Mouse (Mus musculus) ES-Bruce4 (cell line): ENCODE data around the gene Gata5. TPM values are rescaled to one million over a fixed set of nuclear protein-coding genes. Genes with fewer than 3 reads are reported as not detected.

Experiments
- H3K27ac ChIP-seq: 2 replicates; pipeline ENCODE4 v1.5.1; 2012; ENCODE audit warnings: low read length, inconsistent platforms; ENCODE audit not compliant: insufficient read depth
- H3K27me3 ChIP-seq: 2 replicates; pipeline ENCODE4 v1.6.1; 2012; ENCODE audit warnings: mild to moderate bottlenecking, low read length, inconsistent platforms; ENCODE audit not compliant: control insufficient read depth, poor library complexity, insufficient read depth, severe bottlenecking
- H3K36me3 ChIP-seq: 2 replicates; pipeline ENCODE4 v1.6.1; 2012; ENCODE audit warnings: inconsistent platforms, mild to moderate bottlenecking, low read length, moderate library complexity; ENCODE audit not compliant: control insufficient read depth, poor library complexity, insufficient read depth, severe bottlenecking
- H3K4me1 ChIP-seq: one replicate; pipeline ENCODE4 v1.8.1; 2011; ENCODE audit warnings: low read length; ENCODE audit not compliant: control insufficient read depth, insufficient read depth
- H3K4me3 ChIP-seq: 2 replicates; pipeline ENCODE4 v1.5.1; 2011; ENCODE audit warnings: low read depth, mild to moderate bottlenecking, low read length
- H3K9ac ChIP-seq: 2 replicates; pipeline ENCODE4 v1.6.1; 2012; ENCODE audit warnings: low read depth, mild to moderate bottlenecking, inconsistent platforms; ENCODE audit not compliant: poor library complexity, severe bottlenecking
- H3K9me3 ChIP-seq: replicated peaks from 2 replicates; pipeline ENCODE4 v1.6.1; 2012; ENCODE audit warnings: mild to moderate bottlenecking, low read length, inconsistent platforms; ENCODE audit not compliant: control insufficient read depth, poor library complexity, insufficient read depth, severe bottlenecking
- CTCF ChIP-seq: IDR thresholded peaks from one replicate; pipeline ENCODE4 v1.8.1; 2011; ENCODE audit warnings: low read depth, low read length
- EP300 ChIP-seq: IDR thresholded peaks from 2 replicates; pipeline ENCODE4 v1.6.1; 2011; ENCODE audit warnings: low read depth, low read length; ENCODE audit not compliant: insufficient read depth
- POLR2A ChIP-seq: IDR thresholded peaks from one replicate; pipeline ENCODE4 v1.8.1; 2011; ENCODE audit warnings: low read length; ENCODE audit not compliant: insufficient read depth
- polyA plus RNA-seq: library from polyadenylated mRNA; stranded (reverse); fragments of >200 nt; gene quantifications from 2 replicates; pipeline ENCODE4 v1.2.4, GENCODE M21; 2011; ENCODE audit warnings: low read depth; ENCODE audit not compliant: missing spikeins, insufficient read depth, insufficient read length

The Gata5 gene
- polyA plus RNA-seq, 1 experiment = not detected

DNA sequence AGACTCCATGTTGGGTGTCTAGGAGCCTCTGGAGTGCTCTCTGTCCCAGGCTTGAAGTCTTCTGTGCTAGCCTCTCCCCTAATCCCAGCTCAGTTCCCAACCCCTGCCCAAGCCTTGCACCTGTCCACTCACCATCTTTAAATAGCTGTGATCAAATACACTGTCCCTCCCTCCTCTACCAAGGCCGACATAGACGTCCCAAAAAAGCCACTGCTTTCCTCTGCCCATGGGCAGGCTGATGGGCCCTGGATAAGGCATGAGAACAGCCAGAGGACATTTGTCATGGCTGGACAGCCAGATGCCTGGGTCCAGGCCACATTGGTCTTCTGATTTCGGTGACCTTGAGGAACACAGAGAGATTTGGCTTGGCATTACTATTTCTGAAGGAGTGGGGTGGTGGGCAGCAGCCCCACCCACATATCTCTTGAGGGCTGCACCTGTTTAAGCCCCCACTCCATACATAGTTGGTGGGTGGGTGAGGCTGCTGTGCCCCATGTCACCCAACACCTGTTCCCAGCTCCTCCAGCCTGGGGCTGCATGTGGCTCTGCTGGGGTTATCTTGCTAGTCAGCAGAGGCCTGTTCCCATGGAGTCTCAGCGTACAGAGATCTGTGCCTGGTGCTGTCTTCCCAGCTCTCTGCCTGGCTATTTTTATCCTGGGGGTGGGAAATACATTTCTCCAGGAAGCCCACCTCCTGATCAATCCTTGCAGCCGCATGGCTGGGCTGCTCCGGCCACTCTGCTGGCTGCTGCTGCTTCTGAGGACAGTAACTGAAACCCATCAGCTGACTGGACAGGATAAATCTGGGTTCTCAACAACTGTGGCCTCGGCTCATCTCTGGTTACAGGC, 28.3 kb upstream of the Gata5 start:
- Histone ChIP-seq H3K27me3 (no peaks in the 10 kb centered on the region), H3K9ac (no peak overlapping the region), H3K4me3 (no peak overlapping the region), H3K9me3 (no peaks in the 10 kb centered on the region), H3K4me1 (no peaks in the 10 kb centered on the region), H3K36me3 (no peaks in the 10 kb centered on the region), H3K27ac (no peak overlapping the region)
- no peak for TF ChIP-seq POLR2A

DNA sequence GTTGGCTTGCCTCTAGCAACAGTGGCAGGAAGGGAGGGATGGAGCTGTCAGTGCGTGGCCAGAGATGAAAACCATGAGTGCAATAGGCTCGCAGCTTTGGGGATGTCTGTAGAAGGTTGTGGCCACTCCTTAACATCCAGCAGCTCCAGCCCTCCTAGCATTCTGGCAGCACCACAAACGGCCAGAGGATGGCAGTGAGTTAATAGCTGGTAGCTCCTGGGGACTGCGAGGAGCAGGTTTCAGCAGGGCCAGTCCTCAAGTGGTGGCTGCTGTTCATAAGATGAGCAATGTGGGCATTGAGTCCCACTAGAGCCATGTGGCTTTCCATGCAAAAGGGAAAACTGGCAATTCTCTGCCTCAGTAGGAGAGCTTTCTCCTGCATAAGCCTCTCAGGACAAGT, 24.6 kb upstream of the Gata5 start:
- no peak overlapping the region for H3K27ac ChIP-seq
- no peak overlapping the region for H3K4me3 ChIP-seq
- H3K9me3 ChIP-seq = no peaks in the 10 kb centered on the region
- no peaks in the 10 kb centered on the region for H3K4me1 ChIP-seq
- H3K27me3 ChIP-seq = no peaks in the 10 kb centered on the region
- H3K36me3 ChIP-seq = no peaks in the 10 kb centered on the region
- no peak overlapping the region for H3K9ac ChIP-seq
- TF ChIP-seq CTCF (no peak), POLR2A (no peak), EP300 (no peak)

DNA sequence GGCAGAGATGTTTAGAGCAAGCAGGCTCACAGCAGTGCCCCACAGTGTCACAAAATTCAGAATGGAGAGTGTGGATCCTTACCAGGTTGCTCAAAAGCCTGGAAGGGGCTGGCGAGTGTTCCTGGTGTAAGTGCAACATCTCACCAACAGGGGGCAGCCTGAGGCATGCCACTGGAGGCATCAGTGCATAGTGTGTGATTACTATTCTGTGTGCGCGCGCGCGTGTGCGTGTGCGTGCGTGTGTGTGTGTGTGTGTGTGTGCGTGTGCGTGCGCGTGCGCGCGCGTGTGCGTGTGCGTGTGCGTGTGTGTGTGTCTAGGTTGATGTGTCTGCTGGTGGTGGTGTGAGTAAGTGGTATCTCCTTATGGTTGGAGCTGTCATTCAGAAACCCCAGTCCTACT, 18.8 kb upstream of the Gata5 start:
- H3K27me3 ChIP-seq = no peaks in the 10 kb centered on the region

DNA sequence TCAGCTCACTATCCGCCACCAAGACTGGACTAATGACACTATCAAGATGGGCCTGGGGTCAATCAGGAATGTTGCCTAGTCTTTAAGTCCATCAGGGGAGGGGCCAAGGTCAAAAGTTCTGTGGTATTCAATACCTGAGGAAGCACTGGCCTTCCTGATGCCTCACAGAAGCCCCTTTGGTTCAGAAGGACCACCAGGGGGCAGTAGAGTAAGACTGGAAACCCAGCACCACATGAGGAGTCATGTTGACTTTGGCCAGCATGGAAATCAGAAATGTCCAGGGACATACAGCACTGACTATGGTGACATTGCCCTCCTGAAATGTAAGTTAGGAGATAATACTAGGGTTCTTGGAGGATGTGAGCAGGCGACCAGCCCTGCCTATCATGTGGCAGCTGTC, 16.2 kb upstream of the Gata5 start:
- no peak overlapping the region for H3K9ac ChIP-seq
- H3K27me3 ChIP-seq = no peaks in the 10 kb centered on the region

More for the DNA sequence above, 18.8 kb upstream of the Gata5 start:
- H3K9ac ChIP-seq = no peak overlapping the region
- H3K9me3 ChIP-seq = no peaks in the 10 kb centered on the region
- no peak overlapping the region for H3K27ac ChIP-seq
- no peak overlapping the region for H3K4me3 ChIP-seq
- H3K4me1 ChIP-seq = no peaks in the 10 kb centered on the region
- TF ChIP-seq EP300 (no peak), CTCF (peak; percentile 88)
- H3K36me3 ChIP-seq = no peaks in the 10 kb centered on the region

DNA sequence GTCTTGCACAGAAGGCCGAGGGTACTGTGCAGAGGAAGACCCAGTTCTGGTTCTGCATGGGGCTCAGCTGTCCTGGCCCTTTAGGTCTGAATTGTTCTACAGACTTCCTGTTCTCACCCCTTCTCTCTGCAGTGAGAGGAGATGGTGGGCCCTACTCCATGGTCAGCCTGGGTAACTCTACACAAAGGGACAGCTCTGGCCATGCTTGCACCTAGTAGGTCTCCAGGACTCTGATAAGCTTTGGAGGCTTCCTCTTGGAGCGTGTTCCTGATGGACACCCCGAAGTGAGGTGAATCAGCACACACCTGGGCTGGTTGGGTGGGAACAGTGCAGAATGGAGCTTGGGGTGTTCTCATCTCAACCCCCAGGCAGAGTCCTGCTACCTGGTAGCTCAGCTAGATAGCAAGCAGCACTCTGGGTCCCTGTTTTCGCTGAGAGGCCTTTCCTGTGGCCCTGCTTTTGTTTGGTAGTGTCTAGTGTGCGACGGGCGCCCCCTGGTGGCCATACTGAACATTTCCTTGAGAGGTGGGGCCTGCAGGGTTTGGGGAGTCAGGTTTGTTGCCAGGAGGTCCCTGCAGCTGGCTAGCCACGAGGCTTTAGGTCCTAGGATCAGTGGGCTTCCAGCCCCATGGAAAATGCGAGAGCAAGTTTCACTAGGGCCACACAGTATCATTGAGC, 12.5 kb upstream of the Gata5 start:
- Histone ChIP-seq H3K36me3 (no peaks in the 10 kb centered on the region), H3K27ac (no peak overlapping the region), H3K9me3 (no peaks in the 10 kb centered on the region), H3K4me1 (no peaks in the 10 kb centered on the region), H3K27me3 (no peaks in the 10 kb centered on the region), H3K9ac (no peak overlapping the region), H3K4me3 (no peak overlapping the region)
- 0 out of 2 replicates have a peak, but pooled peaks have one; percentile 11 for TF ChIP-seq EP300
- TF ChIP-seq CTCF = peak; percentile 86
- no peak for TF ChIP-seq POLR2A

More for the DNA sequence above, 16.2 kb upstream of the Gata5 start:
- H3K9me3 ChIP-seq = no peaks in the 10 kb centered on the region
- H3K36me3 ChIP-seq = no peaks in the 10 kb centered on the region
- TF ChIP-seq POLR2A = no peak
- TF ChIP-seq EP300 = no peak
- peak; percentile 67 for TF ChIP-seq CTCF
- H3K4me3 ChIP-seq = no peak overlapping the region
- no peak overlapping the region for H3K27ac ChIP-seq
- H3K4me1 ChIP-seq = no peaks in the 10 kb centered on the region

DNA sequence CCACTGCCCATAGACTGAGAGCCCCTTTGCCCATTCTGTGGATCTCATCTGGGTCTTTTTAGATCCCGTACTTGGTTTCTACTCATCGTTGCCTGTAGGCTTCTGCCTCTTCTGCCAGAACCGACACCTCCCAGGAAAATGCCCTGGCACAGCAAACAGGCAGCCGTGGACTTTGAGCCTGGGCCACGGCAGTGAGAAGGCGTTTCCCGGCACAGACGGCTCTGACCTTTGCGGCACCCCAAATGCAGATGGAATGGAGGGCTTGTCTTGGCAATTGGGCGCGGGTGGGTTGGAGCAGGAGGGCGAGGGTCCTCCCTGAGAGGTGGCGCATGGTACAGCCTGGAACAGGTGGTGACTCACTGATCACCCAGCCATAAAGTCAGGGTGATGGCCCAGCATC, 8.6 kb upstream of the Gata5 start:
- no peaks in the 10 kb centered on the region for H3K4me1 ChIP-seq
- H3K27ac ChIP-seq = no peak overlapping the region
- no peaks in the 10 kb centered on the region for H3K27me3 ChIP-seq
- no peaks in the 10 kb centered on the region for H3K9me3 ChIP-seq
- H3K9ac ChIP-seq = no peak overlapping the region
- TF ChIP-seq CTCF (no peak), POLR2A (no peak), EP300 (no peak)
- H3K36me3 ChIP-seq = no peaks in the 10 kb centered on the region
- H3K4me3 ChIP-seq = no peak overlapping the region
